Mouse (Mus musculus) forebrain, embryonic 15.5 days (tissue): ENCODE measurements around the gene Egfl7. TPM values are rescaled to one million over a fixed set of nuclear protein-coding genes. Genes with fewer than 3 reads are reported as not detected.

Experiments
- ATAC-seq: fragments of 200-750 bp; cut with Nextera tagmentation; replicated peaks from 2 replicates; pipeline ENCODE4 v1.8.0; 2017; ENCODE audit warnings: mild to moderate bottlenecking, moderate TSS enrichment, moderate library complexity
- H3K27ac ChIP-seq: fragments of 300-500 bp; sonication (generic); replicated peaks from 2 replicates; pipeline ENCODE4 v1.5.1; 2015; ENCODE audit warnings: mild to moderate bottlenecking, inconsistent platforms
- H3K27me3 ChIP-seq: fragments of 300-500 bp; sonication (generic); 2 replicates; pipeline ENCODE4 v1.6.1; 2015; ENCODE audit warnings: inconsistent platforms
- H3K36me3 ChIP-seq: fragments of 300-500 bp; sonication (generic); 2 replicates; pipeline ENCODE4 v1.6.1; 2015; ENCODE audit warnings: mild to moderate bottlenecking, inconsistent platforms
- H3K4me1 ChIP-seq: fragments of 300-500 bp; sonication (generic); 2 replicates; pipeline ENCODE4 v1.6.1; 2015; ENCODE audit warnings: inconsistent platforms
- H3K4me2 ChIP-seq: fragments of 300-500 bp; sonication (generic); replicated peaks from 2 replicates; pipeline ENCODE4 v1.6.1; 2015; ENCODE audit warnings: mild to moderate bottlenecking, inconsistent platforms
- H3K4me3 ChIP-seq: fragments of 300-500 bp; sonication (generic); 2 replicates; pipeline ENCODE4 v1.5.1; 2015; ENCODE audit warnings: mild to moderate bottlenecking, inconsistent platforms
- H3K9ac ChIP-seq: fragments of 300-500 bp; sonication (generic); replicated peaks from 2 replicates; pipeline ENCODE4 v1.6.1; 2015; ENCODE audit warnings: mild to moderate bottlenecking, inconsistent platforms
- H3K9me3 ChIP-seq: fragments of 300-500 bp; sonication (generic); 2 replicates; pipeline ENCODE4 v1.6.1; 2016; ENCODE audit warnings: inconsistent platforms
- WGBS: fragments of 180-500 bp; shearing (Covaris S2); methylation state at CpG from one replicate; pipeline ENCODE4 v1.1.7; 2015; ENCODE audit warnings: mixed read lengths; 5-methylcytosine and 5-hydroxymethylcytosine counted together
- polyA plus RNA-seq: library from polyadenylated mRNA; unstranded; fragments of >200 nt; fragmentation: Nextera tagmentation; extraction: Ambion mirVana; gene quantifications from 2 replicates; pipeline ENCODE4 v1.2.1, GENCODE M21; 2015

Egfl7 gene
- polyA plus RNA-seq, 1 experiment from 2014 or later = 46.4 TPM

DNA sequence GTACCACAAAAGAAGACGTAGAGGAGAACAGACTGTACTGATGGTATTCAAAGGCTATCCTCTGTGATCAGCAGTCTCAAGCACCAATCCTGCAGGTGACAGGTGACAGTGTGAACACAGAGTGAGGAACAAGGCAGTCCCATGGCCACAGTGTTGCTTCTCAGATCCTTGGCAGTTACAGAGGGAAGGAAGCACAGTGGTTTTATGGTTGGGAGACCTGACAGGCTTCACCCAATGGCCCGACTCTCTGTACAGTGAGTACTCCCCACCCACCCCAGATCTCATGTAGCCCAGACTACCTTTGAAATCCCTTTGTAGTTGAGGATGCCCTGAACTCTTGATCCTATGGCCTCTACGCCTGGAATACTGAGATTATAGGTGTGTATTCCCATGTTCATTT, 45.6 kb downstream of the Egfl7 start:
- 83% methylated on average over 3 of the region's 3 CpGs for WGBS
- H3K9ac ChIP-seq = no peak overlapping the region
- H3K27ac ChIP-seq = no peak overlapping the region
- H3K4me3 ChIP-seq = no peak overlapping the region
- H3K36me3 ChIP-seq = no peaks in the 10 kb centered on the region
- H3K9me3 ChIP-seq = no peaks in the 10 kb centered on the region
- H3K4me1 ChIP-seq = peaks cover 23% of the 10 kb centered on the region
- H3K27me3 ChIP-seq = no peaks in the 10 kb centered on the region
- ATAC-seq = no peak
- no peak overlapping the region for H3K4me2 ChIP-seq

DNA sequence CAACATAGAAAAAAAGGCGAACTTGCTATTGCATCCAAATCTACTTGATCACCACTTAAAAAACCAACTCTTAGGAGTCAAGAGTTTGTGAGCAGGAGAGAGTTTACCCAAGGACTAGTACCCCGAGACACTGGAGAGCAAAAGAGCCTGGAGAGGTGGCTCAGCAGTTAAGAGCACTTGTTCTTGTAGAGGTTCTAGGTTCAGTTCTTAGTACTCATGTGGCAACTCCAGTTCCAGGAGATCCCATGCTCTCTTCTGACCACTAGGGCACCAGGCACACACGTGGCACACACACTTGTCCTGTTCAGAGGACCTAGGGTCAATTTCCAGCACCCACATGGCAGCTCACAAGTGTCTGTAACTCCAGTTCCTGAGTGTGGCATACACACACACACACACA, 46.3 kb downstream of the Egfl7 start:
- WGBS = 66% methylated on average over 3 of the region's 3 CpGs
- Histone ChIP-seq H3K36me3 (no peaks in the 10 kb centered on the region), H3K27ac (no peak overlapping the region), H3K27me3 (no peaks in the 10 kb centered on the region), H3K4me3 (no peak overlapping the region), H3K9me3 (no peaks in the 10 kb centered on the region), H3K4me2 (no peak overlapping the region), H3K9ac (no peak overlapping the region), H3K4me1 (peaks cover 30% of the 10 kb centered on the region)
- ATAC-seq = no peak

DNA sequence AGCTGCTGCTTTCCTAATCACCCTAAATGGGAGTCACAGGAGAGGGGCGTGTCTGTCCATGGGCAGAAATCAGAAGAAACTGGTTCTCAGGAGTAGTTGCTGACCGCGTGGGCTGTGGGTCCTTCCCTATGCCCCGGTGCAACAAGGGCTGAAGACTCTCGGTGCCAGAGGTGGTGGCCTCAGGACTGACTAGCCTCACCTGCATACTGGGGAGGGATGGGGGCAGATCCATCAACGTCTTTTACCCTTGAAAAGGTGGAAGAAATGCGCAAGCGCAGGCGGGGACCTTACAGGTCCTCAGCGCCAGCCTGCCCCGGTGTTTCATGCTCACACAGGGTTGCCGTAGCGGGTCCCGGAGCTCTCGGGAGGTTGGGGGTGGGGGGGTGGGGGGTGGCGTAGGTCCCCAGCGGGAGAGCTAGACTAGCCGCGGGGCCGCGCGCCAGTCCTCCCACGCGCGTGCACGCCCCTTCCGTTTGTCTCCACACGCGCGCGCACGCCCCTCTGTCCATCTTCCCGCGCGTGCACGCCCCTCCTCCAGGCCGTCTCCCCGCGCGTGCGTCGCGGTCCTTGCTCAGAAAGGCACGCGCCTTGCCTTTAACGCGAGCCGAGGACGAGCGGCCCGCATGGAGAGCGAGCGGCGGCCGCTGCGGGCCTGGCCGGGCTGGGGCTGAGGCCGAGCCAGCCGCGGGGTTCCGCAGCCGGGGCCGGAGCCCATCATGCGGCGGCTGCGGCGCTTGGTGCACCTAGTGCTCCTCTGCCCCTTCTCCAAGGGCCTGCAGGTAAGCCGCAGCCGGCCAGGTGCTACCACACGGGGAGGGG, 48.3 kb downstream of the Egfl7 start, which contains the start of gene Fam69b:
Gene Fam69b (plus strand): TSS at position 537 of the 819 bp plus-strand sequence.
- H3K4me1 ChIP-seq = peaks cover 49% of the 10 kb centered on the region

DNA sequence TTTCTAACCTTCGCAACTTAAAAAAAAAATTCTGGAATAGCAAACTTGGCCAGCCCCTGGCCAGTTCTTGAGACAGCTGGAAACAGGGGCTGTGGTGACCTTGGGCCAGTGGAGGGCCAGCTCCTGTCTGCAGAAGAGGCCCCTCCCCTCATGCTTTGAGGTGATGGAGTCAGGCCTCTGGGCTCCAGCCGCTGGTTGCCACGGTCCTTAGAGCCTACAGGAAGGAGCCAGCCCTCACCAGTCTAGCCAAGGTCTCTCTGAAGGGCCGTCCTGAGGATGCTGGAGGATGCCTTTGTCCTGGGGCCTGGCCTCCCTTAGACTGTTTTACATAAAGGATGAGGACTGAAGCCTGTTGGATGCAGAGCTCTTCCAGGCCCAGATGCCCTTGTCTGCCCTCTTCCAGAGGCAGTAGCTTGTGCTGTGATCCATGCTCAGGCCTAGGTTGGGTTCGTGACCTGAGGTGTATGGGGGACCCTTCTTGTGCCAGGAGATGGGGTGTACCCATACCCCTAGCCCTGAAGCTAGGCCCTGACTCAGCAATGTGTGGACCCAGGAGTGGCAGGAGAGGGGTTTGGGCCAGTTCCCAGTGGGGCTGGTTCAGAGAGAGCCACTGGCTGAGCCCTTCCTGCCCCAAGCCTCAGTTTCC, 49.1 kb downstream of the Egfl7 start:
- no peaks in the 10 kb centered on the region for H3K9me3 ChIP-seq
- WGBS = 14% methylated on average over 5 of the region's 5 CpGs
- H3K27me3 ChIP-seq = no peaks in the 10 kb centered on the region
- H3K4me1 ChIP-seq = peaks cover 52% of the 10 kb centered on the region
- peak overlapping the region; percentile 74 for H3K27ac ChIP-seq
- H3K4me3 ChIP-seq = peak overlapping the region; percentile 71
- ATAC-seq = peak; percentile 62
- no peaks in the 10 kb centered on the region for H3K36me3 ChIP-seq
- H3K9ac ChIP-seq = peak overlapping the region; percentile 95
- H3K4me2 ChIP-seq = peak overlapping the region; percentile 72

More for the DNA sequence above, 48.3 kb downstream of the Egfl7 start, which contains the start of gene Fam69b:
- H3K27ac ChIP-seq = peak within 1 kb of the TSS; percentile 74
- peak; percentile 84 for ATAC-seq
- peak within 1 kb of the TSS; percentile 72 for H3K4me2 ChIP-seq
- no peaks in the 10 kb centered on the region for H3K36me3 ChIP-seq
- H3K9me3 ChIP-seq = no peaks in the 10 kb centered on the region
- H3K9ac ChIP-seq = peak within 1 kb of the TSS; percentile 95
- no peaks in the 10 kb centered on the region for H3K27me3 ChIP-seq
- H3K4me3 ChIP-seq = peak within 1 kb of the TSS; percentile 71
- under 1% methylated on average over 45 of the region's 70 CpGs for WGBS

DNA sequence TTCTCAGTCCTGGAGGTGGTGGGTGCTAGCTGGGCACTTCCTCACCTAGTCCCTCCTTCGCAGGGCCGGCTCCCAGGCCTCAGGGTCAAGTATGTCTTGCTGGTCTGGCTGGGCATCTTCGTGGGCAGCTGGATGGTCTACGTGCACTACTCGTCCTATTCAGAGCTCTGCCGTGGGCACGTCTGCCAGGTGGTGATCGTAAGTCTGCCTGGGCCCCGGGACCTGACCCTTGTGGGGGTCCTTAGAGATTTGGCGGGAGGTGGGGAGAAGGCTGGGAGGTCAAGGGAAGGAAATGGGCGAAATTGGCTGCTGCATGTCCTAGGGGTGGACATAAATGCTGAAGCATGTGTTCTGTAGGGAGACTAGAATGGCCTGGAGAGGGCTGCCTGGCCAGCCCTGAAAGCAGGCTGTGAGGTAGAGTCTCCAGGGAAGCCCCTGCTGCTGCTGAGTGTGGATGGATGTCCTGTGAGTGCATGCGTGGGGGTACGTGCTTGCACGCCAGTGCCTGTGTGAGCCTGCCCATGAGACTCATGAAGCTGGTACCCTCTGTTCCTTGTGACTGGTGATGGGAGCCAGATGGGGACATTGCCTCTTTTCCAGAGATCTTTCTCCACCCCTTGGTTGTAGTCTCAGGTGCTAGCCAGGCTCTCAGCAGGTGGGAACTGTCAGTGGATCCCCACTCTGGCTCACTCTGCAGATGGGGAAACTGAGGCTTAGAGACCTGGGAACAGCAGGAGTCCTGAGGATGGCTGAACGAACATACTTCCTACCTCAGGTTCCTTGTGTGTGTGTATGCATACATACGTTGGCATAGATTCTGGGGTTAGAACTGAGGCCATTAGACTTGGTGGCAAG, 53.0 kb downstream of the Egfl7 start:
- Histone ChIP-seq H3K27ac (no peak overlapping the region), H3K4me3 (no peak overlapping the region), H3K4me1 (peaks cover 58% of the 10 kb centered on the region), H3K27me3 (no peaks in the 10 kb centered on the region), H3K9me3 (no peaks in the 10 kb centered on the region), H3K9ac (0 out of 2 replicates have a peak overlapping the region, but pooled peaks have one; percentile 4), H3K36me3 (peaks cover 28% of the 10 kb centered on the region), H3K4me2 (no peak overlapping the region)
- 87% methylated on average over 16 of the region's 16 CpGs for WGBS
- ATAC-seq = no peak

DNA sequence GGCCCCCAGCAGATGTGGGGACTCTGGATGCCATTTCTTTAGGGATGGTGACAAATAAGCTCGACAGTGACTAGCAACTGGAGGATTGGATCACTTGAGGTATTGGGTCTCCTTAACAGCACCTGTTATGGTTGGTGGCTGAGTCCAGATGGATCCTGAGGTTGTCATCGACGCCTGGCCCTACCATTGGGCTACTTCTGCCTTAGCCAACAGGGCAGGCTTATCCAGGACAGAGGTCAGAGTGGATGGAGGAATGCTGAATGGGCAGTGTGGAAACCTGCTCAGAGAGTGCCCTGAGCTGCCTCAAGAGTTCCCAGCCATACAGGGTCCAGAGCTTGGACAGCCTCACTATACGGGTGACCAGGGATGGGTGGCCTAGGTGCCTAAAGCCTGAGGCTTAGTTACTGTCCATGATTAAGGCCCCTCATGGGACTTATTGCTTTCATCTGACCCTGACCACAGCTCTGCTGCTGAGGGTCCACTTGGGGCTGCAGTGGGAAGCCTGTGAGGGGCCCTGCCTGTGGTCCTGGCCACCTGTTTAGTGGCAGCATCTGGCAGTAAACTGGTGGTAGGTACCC, 54.2 kb downstream of the Egfl7 start:
- H3K4me3 ChIP-seq = no peak overlapping the region
- peaks cover 65% of the 10 kb centered on the region for H3K4me1 ChIP-seq
- no peak overlapping the region for H3K27ac ChIP-seq
- WGBS = 70% methylated on average over 4 of the region's 4 CpGs
- ATAC-seq = no peak; the same call in 1 of the 2 replicates
- H3K27me3 ChIP-seq = no peaks in the 10 kb centered on the region
- peaks cover 31% of the 10 kb centered on the region for H3K36me3 ChIP-seq
- H3K9ac ChIP-seq = no peak overlapping the region
- H3K9me3 ChIP-seq = no peaks in the 10 kb centered on the region
- H3K4me2 ChIP-seq = no peak overlapping the region

DNA sequence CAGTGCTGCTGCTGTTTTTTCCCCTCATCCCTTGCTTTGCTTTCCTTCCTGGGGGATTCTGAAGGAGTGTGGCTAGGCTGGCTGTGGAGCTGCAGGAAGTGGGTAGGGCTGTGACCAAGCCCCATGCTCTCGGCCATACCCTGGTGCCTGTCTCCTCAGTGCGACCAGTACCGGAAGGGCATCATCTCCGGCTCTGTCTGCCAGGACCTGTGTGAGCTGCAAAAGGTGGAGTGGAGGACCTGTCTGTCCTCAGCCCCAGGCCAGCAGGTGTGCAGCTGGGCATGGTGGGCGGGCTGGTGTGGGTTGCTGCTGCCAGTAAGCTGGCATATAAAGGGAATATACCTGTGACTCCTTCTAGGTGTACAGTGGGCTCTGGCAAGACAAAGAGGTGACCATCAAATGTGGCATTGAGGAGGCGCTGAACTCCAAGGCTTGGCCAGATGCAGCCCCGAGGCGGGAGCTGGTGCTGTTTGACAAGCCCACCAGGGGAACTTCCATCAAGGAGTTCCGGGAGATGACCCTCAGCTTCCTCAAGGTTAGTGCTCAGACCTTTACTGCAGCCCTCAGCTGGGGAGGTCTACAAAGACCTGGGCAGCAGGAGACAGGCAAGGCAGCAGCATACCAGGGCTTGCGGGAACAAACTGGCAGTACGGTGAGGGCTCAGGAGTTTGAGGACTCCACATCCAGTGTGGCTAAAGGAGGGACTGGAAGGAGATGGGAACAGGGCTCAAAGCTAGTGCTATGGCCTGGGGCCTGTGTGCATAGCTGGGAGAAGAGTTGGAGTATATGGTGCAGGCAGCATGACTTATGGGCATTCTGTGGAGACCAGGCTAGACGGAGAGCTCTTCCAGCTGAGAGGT, 55.0 kb downstream of the Egfl7 start:
- WGBS = 71% methylated on average over 12 of the region's 12 CpGs
- Histone ChIP-seq H3K4me1 (peaks cover 60% of the 10 kb centered on the region), H3K4me3 (no peak overlapping the region), H3K27ac (no peak overlapping the region), H3K27me3 (no peaks in the 10 kb centered on the region), H3K4me2 (no peak overlapping the region), H3K9ac (no peak overlapping the region), H3K9me3 (no peaks in the 10 kb centered on the region), H3K36me3 (peaks cover 31% of the 10 kb centered on the region)
- ATAC-seq = no peak

DNA sequence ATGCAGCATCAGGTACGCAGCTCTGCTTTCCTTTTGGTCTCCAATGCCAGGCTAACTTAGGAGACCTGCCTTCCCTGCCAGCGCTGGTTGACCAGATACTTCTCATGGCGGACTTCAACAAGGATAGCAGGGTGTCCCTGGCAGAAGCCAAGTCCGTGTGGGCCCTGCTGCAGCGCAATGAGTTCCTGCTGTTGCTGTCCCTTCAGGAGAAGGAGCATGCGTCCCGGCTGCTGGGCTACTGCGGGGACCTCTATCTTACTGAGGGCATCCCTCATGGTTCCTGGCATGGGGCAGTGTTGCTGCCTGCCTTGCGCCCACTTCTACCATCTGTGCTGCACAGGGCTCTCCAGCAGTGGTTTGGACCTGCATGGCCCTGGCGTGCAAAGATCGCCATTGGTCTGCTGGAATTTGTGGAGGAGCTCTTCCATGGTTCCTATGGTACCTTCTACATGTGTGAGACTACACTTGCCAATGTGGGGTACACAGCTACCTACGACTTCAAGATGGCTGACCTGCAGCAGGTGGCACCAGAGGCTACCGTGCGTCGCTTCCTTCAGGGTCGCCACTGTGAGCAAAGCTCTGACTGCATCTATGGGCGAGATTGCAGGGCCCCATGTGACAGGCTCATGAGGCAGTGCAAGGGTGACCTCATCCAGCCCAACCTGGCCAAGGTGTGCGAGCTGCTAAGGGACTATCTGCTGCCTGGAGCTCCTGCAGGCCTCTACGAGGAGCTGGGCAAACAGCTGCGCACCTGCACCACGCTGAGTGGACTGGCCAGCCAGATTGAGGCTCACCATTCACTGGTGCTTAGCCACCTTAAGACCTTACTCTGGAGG, 55.9 kb downstream of the Egfl7 start:
- no peaks in the 10 kb centered on the region for H3K27me3 ChIP-seq
- H3K4me2 ChIP-seq = no peak overlapping the region
- 75% methylated on average over 21 of the region's 21 CpGs for WGBS
- H3K36me3 ChIP-seq = peaks cover 31% of the 10 kb centered on the region
- H3K9ac ChIP-seq = no peak overlapping the region
- H3K4me3 ChIP-seq = no peak overlapping the region
- no peaks in the 10 kb centered on the region for H3K9me3 ChIP-seq
- H3K4me1 ChIP-seq = peaks cover 52% of the 10 kb centered on the region
- no peak for ATAC-seq
- no peak overlapping the region for H3K27ac ChIP-seq

DNA sequence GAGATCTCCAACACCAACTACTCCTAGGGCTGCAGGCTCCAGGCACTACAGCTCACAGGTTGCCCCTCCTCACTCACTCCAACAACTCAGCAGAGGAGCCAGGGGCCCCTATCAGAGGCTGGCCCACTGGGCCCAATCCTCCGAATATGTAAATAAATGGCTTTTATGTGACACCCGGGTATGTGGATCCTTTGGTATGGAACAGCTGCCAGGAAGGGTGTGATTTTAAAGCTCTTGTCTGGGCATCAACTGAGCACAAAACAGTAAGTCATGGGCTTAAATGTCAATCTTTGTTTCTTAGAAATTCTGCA, 56.5 kb downstream of the Egfl7 start:
- Histone ChIP-seq H3K36me3 (peaks cover 31% of the 10 kb centered on the region), H3K4me2 (no peak overlapping the region), H3K9me3 (no peaks in the 10 kb centered on the region), H3K4me1 (peaks cover 46% of the 10 kb centered on the region), H3K4me3 (no peak overlapping the region), H3K27me3 (no peaks in the 10 kb centered on the region), H3K27ac (no peak overlapping the region), H3K9ac (no peak overlapping the region)
- 48% methylated on average over 2 of the region's 2 CpGs for WGBS
- no peak for ATAC-seq

DNA sequence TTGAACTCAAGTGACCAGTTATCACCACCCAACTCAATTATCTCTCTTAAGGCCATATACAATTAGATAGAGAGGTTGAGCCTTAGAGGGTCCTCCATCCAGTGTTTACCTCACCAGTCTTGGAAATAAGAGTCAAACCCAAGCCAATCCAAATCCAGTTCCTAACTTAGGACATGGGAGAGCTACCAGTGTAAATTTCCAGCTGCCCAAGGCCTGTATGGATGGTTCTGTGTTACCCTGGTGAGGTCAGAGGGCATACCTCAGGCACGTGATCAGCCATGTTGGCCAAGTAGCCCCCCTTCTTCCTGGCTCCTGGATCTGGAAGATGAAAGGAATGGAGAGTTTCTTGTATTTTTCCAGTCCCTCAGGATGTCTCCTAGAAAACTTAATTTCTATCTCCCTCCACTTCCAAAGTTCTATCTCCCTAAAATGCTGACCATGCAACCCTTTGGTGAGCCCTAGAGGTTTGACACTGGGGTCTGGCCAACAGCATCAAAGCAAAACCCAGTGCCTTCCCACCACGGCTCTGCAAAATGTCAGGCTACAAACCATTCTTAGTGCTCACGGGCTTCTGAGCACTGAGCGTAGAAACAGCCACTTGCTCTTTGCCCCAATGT, 57.6 kb downstream of the Egfl7 start:
- H3K36me3 ChIP-seq = peaks cover 31% of the 10 kb centered on the region

More for the DNA sequence above, 57.6 kb downstream of the Egfl7 start:
- Histone ChIP-seq H3K4me3 (no peak overlapping the region), H3K4me1 (peaks cover 35% of the 10 kb centered on the region), H3K27me3 (no peaks in the 10 kb centered on the region), H3K4me2 (peak overlapping the region; percentile 66; the same call in 1 of the 2 replicates), H3K9me3 (no peaks in the 10 kb centered on the region), H3K9ac (no peak overlapping the region), H3K27ac (no peak overlapping the region)
- no peak for ATAC-seq
- WGBS = 84% methylated on average over 4 of the region's 4 CpGs
